Mouse (Mus musculus) limb, embryonic 14.5 days (tissue): Measurements from ENCODE around the gene Amt. TPM values are rescaled to one million over a fixed set of nuclear protein-coding genes. Genes with fewer than 3 reads are reported as not detected.

Experiments
- ATAC-seq: fragments of 200-750 bp; cut with Nextera tagmentation; 2 replicates; pipeline ENCODE4 v1.8.0; 2017; ENCODE audit warnings: low read depth, moderate number of reproducible peaks, moderate TSS enrichment; ENCODE audit not compliant: low FRiP score
- DNase-seq: peaks from one replicate; pipeline ENCODE4 v3.0.0-alpha.2; 2015; ENCODE audit warnings: low spot score
- H3K27ac ChIP-seq: fragments of 300-500 bp; sonication (generic); replicated peaks from 2 replicates; pipeline ENCODE4 v1.5.1; 2014; ENCODE audit warnings: low read depth, mild to moderate bottlenecking, low read length, moderate library complexity, mixed read lengths
- H3K27me3 ChIP-seq: fragments of 300-500 bp; sonication (generic); 2 replicates; pipeline ENCODE4 v1.6.1; 2014; ENCODE audit warnings: low read length, mixed read lengths; ENCODE audit not compliant: control insufficient read depth, insufficient read depth
- H3K36me3 ChIP-seq: fragments of 300-500 bp; sonication (generic); 2 replicates; pipeline ENCODE4 v1.6.1; 2014; ENCODE audit warnings: mild to moderate bottlenecking, low read length, moderate library complexity, mixed read lengths; ENCODE audit not compliant: control insufficient read depth, insufficient read depth
- H3K4me1 ChIP-seq: fragments of 300-500 bp; sonication (generic); 2 replicates; pipeline ENCODE4 v1.6.1; 2014; ENCODE audit warnings: antibody characterized with exemption, low read length, mixed read lengths; ENCODE audit not compliant: control insufficient read depth, insufficient read depth
- H3K4me2 ChIP-seq: fragments of 300-500 bp; sonication (generic); replicated peaks from 2 replicates; pipeline ENCODE4 v1.6.1; 2014; ENCODE audit warnings: low read depth, mild to moderate bottlenecking, low read length, moderate library complexity; ENCODE audit not compliant: severe bottlenecking
- H3K4me3 ChIP-seq: fragments of 300-500 bp; sonication (generic); replicated peaks from 2 replicates; pipeline ENCODE4 v1.5.1; 2014; ENCODE audit warnings: low read length
- H3K9ac ChIP-seq: fragments of 300-500 bp; sonication (generic); 2 replicates; pipeline ENCODE4 v1.6.1; 2014; ENCODE audit warnings: mild to moderate bottlenecking, low read depth, low read length, moderate library complexity; ENCODE audit not compliant: severe bottlenecking
- H3K9me3 ChIP-seq: fragments of 300-500 bp; sonication (generic); 2 replicates; pipeline ENCODE4 v1.6.1; 2016; ENCODE audit warnings: low read length; ENCODE audit not compliant: control insufficient read depth
- POLR2A ChIP-seq: fragments of 200-500 bp; IDR thresholded peaks from 2 replicates; pipeline ENCODE4 v1.8.0; 2012; ENCODE audit warnings: inconsistent platforms, mild to moderate bottlenecking, moderate library complexity, borderline replicate concordance; ENCODE audit not compliant: insufficient read depth, insufficient read length; ENCODE audit errors: extremely low read depth
- WGBS: fragments of 180-500 bp; shearing (Covaris S2); extraction: QIAGEN DNeasy Blood & Tissue Kit; methylation state at CpG from one replicate; pipeline ENCODE4 v1.1.7; 2014; 5-methylcytosine and 5-hydroxymethylcytosine counted together
- polyA plus RNA-seq, 2 experiments: library from polyadenylated mRNA; depleted of rRNA in 1 of 2; stranded (reverse) in 1 of 2; unstranded in 1 of 2; fragments of >200 nt; fragmentation: Nextera tagmentation in 1 of 2; extraction: Ambion mirVana in 1 of 2; gene quantifications; 2 replicates each; pipeline versions ENCODE4 v1.2.1 to v1.2.3; 2012 to 2014

Amt gene
- 28.2 and 29.7 TPM in 2 replicates for polyA plus RNA-seq (2012; rRNA removed)
- polyA plus RNA-seq (2014; fragmentation: Nextera tagmentation; extraction: Ambion mirVana) = 6.9 and 7.0 TPM in 2 replicates

DNA sequence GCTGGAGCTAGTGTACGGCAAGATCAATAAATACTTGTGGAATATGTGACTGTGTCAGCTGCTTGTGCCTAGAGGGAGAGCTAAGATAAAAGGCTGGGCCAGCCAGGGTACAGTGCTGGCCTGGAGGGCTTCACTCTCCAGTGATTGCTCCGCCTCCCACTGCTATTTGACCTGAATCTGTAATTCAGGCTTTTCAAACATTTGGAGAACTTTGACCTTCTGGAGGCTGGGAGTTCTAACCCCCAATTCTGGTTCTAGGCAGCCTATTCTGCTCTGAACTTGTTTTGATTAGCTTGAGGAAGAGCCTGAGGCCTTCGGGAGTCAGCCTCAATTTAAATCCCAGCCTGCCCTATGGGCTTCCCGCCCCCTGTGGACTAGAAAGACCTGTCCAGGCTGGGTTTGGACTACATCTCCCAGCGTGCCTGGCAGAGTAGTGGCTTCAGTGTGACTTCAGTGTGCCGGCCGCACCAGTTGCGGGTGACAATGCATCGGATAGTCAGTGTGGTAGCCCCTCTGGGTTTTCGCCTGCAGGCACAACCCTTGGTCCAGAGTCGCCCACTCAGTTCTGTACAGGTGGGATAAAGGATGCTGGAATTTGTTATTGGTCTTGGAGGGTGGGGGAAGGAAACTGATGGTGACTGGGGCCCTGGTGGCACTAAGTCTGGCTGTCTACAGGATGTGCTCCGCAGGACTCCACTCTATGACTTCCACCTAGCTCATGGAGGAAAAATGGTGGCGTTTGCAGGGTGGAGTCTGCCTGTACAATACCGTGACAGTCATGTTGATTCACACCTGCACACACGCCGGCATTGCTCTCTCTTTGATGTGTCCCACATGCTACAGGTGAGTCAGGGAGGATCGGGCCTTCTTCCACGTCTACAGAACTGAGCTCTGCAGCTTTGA lies at the start of gene Amt:
Gene Amt (plus strand): TSS at position 401 of the 903 bp plus-strand sequence.
- H3K27ac ChIP-seq = no peak within 1 kb of the TSS
- H3K9ac ChIP-seq = peak within 1 kb of the TSS; percentile 25; the same call in 1 of the 2 replicates
- ATAC-seq (no peak), DNase-seq (no peak)
- H3K4me1 ChIP-seq = no peaks in the 10 kb centered on the region
- TF ChIP-seq POLR2A = no peak
- H3K4me3 ChIP-seq = peak within 1 kb of the TSS; percentile 10; the same call in 1 of the 2 replicates
- 0 out of 2 replicates have a peak within 1 kb of the TSS, but pooled peaks have one; percentile 5 for H3K4me2 ChIP-seq
- H3K9me3 ChIP-seq = no peaks in the 10 kb centered on the region
- H3K27me3 ChIP-seq = no peaks in the 10 kb centered on the region
- H3K36me3 ChIP-seq = peaks cover 25% of the 10 kb centered on the region
- 26% methylated on average over 18 of the region's 18 CpGs for WGBS

DNA sequence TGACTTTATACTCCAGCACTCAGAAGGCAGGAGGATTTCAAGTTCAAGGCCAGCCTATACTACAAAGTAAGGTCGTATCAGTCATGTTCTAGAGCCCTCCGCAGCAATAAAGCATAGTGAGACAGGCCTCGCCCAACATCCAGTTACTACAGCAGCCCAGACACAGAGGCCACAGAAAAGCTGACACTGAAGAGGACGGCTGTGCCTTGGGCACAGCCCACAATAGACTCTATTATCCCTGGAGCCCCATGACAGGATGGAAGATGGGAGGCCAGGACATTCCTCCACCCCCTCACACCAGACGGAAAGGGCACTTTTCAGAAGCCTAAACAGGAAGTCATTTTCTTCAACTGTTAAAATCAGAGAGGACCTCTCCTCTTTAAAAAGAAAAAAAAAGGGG lies 47.7 kb upstream of the Amt start:
- Histone ChIP-seq H3K27ac (no peak overlapping the region), H3K9me3 (no peaks in the 10 kb centered on the region), H3K9ac (no peak overlapping the region), H3K4me3 (no peak overlapping the region), H3K36me3 (peaks cover 31% of the 10 kb centered on the region), H3K4me2 (no peak overlapping the region), H3K4me1 (no peaks in the 10 kb centered on the region), H3K27me3 (no peaks in the 10 kb centered on the region)
- no peak for DNase-seq
- ATAC-seq = no peak
- WGBS = 65% methylated on average over 5 of the region's 5 CpGs
- no peak for TF ChIP-seq POLR2A

DNA sequence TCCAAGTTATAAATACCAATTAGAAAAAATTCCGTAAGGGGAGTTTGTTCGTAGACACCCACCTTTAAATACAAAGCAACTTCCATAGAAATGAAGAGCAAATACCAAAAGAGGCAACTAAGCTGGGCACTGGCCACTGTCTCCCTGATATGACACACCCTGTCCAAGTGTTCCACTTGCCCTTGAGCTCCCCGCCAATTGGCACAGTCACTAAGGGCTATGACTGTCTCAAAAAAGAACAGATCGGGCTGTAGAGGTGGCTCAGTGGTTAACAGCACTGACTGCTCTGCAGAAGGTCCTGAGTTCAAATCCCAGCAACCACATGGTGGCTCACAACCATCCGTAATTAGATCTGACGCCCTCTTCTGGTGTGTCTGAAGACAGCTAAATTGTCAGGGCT lies 44.8 kb upstream of the Amt start:
- Histone ChIP-seq H3K36me3 (peaks cover 24% of the 10 kb centered on the region), H3K4me2 (no peak overlapping the region), H3K9me3 (no peaks in the 10 kb centered on the region), H3K9ac (no peak overlapping the region), H3K27me3 (no peaks in the 10 kb centered on the region), H3K4me3 (no peak overlapping the region), H3K27ac (no peak overlapping the region), H3K4me1 (no peaks in the 10 kb centered on the region)
- DNase-seq (no peak), ATAC-seq (no peak)
- 90% methylated on average over 6 of the region's 6 CpGs for WGBS
- TF ChIP-seq POLR2A = no peak

DNA sequence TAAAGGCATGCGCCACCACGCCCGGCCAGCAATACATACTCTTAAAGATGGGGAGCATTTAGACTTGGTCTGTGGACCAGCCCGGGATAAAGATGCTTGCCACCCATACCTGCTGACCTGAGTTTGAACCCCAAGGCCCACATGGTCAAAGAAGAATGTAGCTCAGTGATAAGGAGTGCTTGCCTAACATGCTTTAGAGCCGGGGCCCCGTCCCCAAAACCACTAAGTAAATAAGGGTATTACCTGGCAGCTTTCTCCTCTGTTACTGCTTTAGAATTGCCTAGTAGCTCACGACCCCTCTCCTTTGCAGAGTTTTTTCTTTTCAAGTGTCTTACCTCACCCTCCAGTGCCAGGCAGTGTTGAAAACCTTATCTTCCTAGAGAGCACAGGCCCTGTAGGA lies 43.9 kb upstream of the Amt start:
- no peak overlapping the region for H3K4me2 ChIP-seq
- DNase-seq (no peak), ATAC-seq (no peak)
- 92% methylated on average over 7 of the region's 7 CpGs for WGBS
- no peaks in the 10 kb centered on the region for H3K4me1 ChIP-seq
- H3K9ac ChIP-seq = no peak overlapping the region
- no peak for TF ChIP-seq POLR2A
- H3K27ac ChIP-seq = no peak overlapping the region
- peaks cover 21% of the 10 kb centered on the region for H3K36me3 ChIP-seq
- no peaks in the 10 kb centered on the region for H3K27me3 ChIP-seq
- H3K4me3 ChIP-seq = no peak overlapping the region
- no peaks in the 10 kb centered on the region for H3K9me3 ChIP-seq

GRCm38 (mm10) chr9:108260526-108260925 lies 36.1 kb upstream of the Amt start:
- DNase-seq = no peak
- no peak overlapping the region for H3K4me3 ChIP-seq
- ATAC-seq = no peak
- 78% methylated on average over 4 of the region's 4 CpGs for WGBS
- no peaks in the 10 kb centered on the region for H3K9me3 ChIP-seq
- H3K27ac ChIP-seq = no peak overlapping the region
- no peak for TF ChIP-seq POLR2A
- H3K9ac ChIP-seq = no peak overlapping the region
- H3K4me2 ChIP-seq = no peak overlapping the region
- peaks cover 16% of the 10 kb centered on the region for H3K4me1 ChIP-seq
- H3K27me3 ChIP-seq = no peaks in the 10 kb centered on the region
- no peaks in the 10 kb centered on the region for H3K36me3 ChIP-seq
